Mouse (Mus musculus) adrenal gland (tissue): Measurements from ENCODE around the gene Tirap.

Experiments
- intact Hi-C: fragments of 180-260 bp; cut with DNase I; formaldehyde crosslinking; loops from one replicate; pipeline ENCODE4 v1.15.1; 2025

Tirap gene

DNA sequence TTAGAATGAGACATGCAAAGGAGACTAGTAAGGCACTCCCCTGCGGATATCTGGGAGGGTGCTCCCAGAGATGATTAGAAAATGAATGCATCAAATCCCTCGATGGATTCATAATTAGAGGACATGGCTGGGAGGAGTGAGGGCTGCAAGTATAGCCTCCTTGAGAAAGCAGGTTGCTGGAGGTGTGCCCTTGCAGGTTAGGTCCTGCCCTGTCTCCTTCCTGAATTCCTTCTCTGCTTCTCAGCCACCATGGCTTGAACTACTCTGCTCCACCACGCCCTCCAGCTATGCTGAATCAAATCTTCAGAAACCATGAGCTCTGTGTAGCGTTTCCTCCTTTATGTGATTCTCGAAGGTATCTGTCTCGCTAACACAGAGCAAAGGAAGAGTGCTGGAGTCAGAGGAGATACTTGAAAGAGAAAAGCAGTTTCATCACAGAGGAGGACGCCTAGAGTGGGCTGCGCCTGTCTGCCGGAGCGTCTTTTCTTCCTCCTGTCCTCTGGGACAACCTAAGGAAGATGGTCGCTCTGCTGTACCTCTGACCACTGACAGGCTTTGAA, 7.0 kb downstream of the Tirap start:
- intact Hi-C loops = no loop called here

DNA sequence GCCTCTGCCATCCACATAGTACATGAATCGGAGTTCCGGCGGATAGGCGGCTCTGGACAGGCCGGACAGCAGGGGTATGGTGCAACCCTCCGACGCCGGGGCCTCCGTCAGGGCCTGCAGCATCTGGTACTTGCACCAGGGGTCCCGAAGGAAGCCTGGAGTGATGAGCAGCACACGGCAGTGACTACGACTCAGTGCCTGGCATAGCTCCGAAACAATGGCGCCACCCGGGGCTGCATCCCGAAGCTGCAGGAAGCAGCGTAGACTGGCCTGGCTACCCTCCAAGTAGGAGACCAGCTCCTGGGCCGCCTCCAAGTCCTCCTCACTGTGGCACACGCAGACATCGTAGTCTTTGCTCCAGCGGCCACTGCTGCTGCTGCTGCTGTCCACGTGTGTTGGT, 11.4 kb downstream of the Tirap start:
- intact Hi-C loops = no loop called here

DNA sequence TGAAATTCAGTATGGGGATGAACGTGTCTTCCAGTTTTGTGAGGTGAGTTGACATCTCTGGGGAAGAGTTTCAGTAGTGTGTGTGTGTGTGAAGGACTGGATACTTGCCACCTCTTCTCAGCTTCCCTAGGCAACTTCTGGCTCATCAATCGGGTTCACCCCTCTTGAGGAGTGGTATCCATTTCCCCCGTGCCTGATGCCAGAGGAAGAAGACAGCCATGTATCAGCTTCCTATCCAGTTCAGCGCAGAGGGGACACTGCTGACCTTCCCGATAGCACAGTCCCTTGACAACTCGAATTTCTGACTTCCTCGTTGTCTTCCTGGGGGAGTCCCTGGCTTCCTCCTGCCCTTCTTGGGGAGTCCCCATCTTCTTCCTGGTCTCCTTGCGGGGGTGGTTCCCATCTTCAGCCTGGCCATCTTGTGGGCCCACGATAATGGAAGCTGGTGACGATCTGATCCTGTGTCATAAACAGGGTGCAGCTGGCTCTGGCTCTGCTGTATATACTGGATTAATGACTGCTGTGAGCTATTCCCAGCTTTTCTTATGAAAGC, 12.7 kb downstream of the Tirap start:
- intact Hi-C loops = no loop called here

DNA sequence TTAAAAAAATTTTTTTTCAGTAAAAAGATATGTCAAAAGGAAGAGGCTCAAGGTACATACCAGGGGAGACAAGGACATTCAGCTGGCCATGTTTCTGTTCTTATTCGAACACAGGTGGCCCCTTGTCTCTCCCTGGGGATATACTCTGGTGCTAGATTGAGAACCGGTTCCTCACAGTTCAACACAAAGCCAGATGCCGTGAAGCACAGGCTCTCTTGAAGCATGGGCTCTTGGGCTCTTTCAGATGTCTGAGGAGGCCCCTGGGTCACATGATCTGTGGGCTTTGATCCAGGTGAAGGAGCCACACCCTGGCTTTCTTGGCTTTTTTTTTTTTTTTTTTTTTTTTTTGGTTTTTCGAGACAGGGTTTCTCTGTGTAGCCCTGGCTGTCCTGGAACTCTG, 13.7 kb downstream of the Tirap start:
- intact Hi-C loops = no loop called here

DNA sequence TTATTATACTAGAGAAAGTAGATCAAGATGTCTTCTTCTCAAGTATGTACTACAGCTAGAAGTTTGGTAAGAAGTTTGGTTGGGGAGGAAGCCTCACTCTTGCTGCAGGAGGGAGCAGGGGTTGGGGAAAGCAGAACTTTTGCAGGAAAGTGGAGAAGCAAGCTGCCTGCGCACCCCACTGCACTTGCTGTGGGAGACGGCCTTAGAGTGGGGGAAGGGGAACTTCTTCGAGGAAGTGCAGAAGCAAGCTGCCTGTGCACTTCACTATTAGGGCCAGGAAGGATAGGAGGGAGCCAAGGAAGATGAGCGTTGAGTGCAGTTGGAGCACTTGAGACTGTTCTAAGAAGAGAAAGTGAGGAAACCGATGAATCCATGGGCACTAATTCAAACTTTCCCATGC, 16.7 kb downstream of the Tirap start:
- intact Hi-C loops = no loop called here

DNA sequence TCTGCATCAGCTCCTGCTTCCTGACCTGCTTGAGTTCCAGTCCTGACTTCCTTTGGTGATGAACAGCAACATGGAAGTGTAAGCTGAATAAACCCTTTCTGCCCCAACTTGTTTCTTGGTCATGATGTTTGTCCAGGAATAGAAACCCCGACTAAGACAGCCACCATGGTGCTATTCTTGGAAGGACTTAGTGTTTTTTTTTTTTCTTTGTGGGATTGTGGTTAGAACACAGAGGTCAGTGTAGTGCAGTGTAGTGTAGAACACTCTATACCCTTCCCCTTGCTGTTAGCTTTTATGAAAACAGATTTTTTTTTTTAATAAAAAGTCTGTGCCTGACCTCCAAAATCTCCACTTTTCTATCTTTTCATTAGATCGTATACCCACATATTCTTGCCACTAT, 17.3 kb downstream of the Tirap start:
- intact Hi-C loops = no loop called here

DNA sequence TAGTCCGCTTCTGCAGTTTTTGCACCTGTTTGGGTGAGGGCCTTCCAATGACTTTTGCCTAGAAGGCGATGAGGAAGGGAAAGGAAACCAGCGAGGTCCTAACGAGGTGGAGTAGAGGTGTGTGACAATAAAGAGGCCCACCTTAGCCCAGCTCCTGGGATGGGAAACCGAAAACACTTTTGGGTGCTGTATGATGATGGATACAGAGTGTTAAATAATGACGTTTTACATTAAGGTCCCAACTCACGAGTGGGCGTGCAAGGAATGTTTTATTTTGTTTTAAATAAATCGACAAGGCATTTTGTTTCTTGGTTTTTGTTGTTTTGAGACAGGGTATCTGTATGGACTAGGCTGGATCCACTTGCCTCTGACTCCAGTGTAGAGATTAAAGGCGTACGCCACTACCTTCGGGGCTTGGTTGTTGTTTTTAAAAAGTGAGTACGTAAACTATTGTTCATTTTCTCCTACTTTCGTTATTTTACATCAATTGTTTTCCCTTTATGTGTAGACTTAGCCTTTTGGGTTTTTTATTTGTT, 23.9 kb downstream of the Tirap start:
- intact Hi-C loops = no loop called here

DNA sequence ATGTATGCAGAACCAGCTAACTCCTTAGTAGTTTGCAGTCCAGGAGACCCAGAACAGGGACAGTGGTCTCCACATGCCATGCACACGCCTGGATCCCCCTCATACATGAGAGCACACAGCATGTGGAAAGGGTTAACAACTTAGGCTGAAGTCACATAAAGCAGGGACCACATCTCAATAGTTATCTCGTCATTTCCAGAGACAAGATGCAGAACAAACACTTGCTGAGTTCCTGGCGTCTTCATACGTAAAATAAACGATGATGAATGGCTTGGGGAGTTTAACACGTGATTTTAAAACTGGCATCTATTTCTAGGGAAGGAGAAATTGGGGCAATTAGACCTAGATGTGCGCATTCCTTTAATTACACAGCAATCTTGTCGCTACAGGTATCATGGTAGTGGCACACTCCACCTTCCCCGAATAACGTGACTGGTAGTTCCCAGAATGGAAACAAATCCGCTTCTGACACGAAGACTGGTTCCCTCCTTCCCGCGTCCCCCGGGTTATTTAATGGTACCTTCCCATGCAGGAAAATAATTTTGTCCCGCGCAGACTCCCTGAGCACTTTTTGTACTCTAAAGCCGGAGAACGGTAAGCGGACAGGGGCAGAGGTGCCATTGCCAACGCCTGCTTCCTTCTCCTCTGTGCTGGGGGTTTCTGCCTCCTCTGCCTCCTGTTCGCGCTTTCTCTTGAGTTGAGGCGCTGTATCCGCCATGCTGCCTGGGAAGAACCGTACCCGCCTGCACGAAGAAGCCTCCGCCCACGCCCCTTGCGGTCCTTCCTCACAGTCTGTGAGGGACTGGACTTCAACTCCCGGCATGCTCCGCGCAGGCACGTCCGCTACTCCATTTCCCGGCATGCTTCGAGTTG, 24.6 kb downstream of the Tirap start, which contains the start of gene Dcps:
Gene Dcps, minus strand, starts transcription at position 811 of the 873 bp plus-strand sequence.
- intact Hi-C loops = no loop called here

DNA sequence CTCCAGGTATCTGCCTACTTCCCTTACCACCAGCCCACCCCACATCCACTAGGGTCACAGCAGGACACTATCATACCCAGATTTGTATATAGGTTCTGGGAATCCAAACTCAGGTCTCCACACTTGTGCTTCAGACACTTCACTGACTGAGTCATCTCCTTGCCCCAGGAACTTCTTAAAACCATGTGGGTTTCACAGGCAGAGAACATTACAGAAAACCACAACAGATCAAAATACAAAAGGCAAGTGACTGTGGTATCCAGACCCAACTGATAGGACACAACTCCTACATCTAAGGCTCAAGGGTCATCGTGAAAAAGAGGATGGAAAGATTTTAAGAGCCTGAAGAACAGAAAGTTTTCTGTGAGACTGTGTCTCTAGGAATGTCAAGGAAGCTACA, 26.8 kb downstream of the Tirap start:
- intact Hi-C loops = no loop called here

DNA sequence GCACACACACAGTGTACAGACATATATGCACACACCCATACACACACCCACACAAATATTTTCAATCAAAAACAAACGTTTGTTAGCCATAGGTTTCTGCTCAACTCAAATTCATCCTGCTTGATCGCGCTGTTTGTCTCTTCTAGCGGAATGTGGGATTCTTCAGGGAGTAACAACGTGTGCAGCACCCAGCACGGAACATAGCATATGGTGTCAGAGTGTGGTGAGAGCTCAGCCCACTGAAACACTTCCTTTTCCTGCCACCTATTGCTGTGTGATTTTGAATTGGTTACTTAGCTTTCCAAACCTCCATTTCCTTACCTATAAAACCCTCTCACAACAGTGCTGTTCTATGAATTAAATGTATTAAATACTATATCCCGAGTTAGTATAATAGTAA, 30.0 kb downstream of the Tirap start:
- intact Hi-C loops = no loop called here

DNA sequence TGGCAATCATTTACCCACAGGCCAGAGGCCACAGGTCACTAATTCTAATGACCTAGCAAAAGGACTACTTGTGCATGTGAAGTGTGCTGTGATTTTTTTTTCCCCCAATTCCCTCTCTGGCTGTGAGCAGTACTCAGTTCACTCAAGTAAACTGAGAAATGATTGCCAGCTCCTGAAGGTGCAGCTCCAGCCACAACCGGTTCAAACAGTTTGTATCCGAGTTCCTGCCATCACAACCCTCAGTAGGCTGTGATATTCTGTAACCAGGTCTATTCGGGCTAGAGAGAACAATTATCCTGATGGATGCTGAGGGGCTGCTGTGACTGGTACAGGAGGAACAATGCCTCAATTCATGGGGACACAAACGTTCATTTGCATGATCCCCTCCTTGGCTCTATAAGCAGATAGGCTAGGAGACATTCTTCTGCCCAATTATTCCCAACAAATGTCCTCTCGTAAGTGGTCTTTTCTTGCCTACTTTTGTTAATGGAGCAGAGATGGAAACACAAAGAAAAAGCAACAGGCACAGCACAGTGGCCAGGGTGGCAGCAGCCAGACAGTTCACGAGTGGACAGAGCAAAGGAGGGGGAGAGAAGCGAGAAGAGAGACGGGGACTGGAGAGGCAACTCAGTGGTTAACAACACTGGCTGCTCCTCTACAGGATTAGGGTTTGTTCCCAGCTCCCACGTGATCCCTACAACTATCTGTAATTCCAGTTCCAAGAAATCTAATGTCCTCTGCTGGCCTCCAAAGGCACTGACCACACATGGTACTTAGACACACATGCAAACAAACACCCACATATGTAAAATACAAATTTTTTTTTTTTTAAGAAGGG, 33.1 kb downstream of the Tirap start:
- intact Hi-C loops = loop anchor here (1.0 to 5.0 kb wide), 2 partner anchors 136 to 670 kb away; no protein-coding TSS in a partner anchor

DNA sequence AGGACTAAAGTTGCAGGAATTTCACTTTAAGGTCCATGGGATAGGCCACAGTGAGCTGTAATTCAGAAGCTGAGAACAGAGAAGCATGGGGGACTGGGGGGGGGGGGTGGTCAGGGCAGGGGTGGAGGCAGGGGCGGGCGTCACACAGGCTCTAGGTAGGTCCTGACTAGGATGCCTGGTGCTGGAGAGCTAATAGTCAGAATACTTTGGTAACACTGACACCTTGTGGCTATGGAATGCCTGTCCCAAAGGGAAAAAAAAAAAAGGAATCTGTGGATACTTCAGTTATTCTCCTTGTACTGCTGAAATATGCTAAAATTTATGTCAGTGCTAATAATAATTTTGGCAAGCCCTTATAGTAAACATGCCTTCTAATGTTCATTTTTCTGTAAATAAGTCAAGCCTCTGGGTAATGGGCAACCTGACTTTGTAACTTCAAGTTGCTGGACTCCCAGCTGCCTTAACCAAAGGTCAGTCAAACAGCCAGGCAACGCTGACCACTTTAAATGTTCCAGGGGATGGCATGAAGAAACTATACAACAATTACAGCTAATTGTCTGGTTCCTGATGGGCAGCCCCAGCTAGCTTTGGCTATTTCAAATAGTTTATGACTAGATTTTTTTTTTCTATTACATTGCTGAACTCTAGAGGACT, 33.8 kb downstream of the Tirap start:
- intact Hi-C loops = loop anchor here (1.0 to 5.0 kb wide), 2 partner anchors 135 to 669 kb away; no protein-coding TSS in a partner anchor

DNA sequence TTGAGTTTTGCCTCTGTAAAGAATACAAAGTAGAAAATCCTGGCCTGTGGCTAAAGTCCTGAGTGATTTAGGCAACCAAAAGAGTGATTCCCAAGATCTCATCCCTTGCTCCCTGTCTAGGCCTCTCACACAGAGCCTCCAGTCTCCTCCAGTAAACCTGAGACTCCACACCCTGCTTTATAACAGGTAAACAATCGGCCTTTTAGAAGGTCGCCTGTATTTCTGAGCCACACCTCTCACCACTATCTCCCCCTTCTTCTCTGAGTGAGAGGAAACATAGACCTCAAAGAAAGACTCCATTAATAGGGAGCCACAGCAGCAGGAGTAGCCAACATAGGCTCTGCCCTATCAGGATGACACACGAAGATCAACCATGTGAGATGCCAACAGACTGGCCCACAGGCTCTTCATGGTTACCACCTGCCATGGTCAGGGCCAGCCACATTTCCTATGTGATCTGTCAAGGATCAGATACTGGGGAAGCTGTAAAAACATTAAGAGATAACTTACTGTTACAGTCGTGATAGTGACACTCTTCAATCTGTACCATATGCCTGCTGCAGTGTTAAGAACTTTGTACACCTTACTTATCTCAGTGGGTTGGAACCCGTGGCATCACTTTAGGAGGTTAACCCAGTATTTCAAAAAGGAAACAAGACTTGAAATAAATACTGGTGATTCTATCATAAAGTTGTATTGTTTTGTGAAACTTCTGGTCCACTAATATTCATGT, 35.8 kb downstream of the Tirap start:
- intact Hi-C loops = loop anchor here (5.0 kb wide), 1 partner anchor 47 kb away; the partner anchor contains the start of gene St3gal4

DNA sequence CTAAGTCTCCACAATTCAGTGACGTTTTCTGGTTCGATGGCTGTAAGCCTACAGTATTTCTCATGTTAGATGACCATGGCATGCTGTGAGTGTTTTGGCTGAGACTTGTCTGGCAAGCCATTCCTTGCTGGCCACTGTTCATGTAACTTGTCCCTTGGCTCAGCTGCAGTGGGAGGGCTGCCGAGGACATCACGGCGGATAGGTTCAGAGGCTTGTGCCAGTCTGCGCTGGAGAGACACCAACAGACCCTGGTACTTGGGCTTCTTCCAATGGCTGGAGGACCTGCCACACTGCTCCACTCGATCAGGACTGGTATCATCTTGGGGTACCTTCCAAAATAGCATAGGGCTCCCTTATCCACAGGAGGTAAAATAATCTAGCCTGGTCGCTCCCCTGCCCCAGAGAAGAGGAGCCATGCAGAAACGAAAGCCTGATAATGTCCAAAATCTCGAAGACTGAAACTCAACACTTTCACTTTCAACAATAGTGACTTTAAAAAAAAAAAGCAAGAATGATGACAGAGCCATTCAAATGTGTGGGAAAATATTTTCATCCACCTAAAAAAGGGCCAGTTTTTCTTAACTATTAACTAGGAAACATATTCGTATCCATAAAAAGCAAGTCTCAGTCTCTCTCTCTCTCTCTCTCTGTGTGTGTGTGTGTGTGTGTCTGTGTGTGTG, 36.9 kb downstream of the Tirap start:
- intact Hi-C loops = loop anchor here (5.0 kb wide), 1 partner anchor 46 kb away; the partner anchor contains the start of gene St3gal4

DNA sequence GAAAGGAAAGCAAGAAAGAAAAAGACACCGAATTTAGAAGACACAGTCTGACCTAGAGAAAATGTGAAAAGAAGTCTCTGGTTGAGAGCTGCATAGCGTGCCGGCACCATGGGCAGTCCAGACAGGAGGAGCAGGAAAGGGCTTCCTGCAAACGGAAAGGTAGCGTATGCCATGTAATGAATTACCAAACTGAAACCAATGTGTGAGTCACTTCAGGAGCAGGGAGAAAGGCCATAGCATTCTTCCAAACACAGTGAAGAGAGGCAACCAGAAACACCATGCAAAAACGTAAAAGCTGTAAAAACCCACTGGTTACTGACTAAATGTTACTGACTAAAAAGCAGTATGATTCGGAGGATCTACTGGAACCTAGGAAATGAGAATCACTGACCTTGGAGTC, 38.4 kb downstream of the Tirap start:
- intact Hi-C loops = loop anchor here (5.0 kb wide), 1 partner anchor 44 kb away; the partner anchor contains the start of gene St3gal4

DNA sequence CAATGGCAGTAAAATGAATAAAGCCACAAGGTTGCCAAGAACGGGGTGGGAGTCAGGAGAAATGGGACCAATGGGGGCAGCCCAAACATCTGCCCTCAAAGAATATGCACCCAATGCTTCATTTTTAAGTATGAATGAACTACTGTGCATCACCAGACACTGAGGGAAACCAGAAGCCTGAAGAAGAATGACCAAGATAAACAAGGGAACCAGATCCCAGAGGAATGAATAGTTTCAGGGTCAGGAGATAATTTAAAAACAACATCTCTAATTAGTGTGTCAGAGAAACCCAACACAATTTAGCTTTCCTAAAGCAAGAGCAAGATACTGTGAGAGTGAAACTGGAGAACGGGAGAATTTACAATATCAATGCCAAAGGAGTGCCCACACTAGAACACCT, 39.4 kb downstream of the Tirap start:
- intact Hi-C loops = loop anchor here (5.0 kb wide), 1 partner anchor 43 kb away; the partner anchor contains the start of gene St3gal4

DNA sequence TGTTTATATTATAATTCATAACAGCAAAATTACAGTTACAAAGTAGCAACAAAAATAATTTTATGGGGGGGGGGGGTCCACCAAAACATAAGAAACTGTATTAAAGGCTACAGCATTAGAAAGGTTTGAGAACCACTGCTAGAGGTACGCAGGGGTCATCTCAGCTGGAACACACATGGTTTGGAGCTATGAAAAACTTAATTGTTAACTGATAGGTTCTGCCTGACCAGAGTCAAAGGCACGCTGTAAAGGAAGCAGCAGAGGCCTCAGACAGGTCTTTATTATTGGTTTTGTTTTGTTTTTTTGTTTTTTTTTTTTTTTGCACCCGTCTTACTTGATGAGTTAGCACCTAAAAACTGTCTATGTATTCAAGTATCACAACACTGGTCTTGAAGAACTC, 41.6 kb downstream of the Tirap start:
- intact Hi-C loops = no loop called here

DNA sequence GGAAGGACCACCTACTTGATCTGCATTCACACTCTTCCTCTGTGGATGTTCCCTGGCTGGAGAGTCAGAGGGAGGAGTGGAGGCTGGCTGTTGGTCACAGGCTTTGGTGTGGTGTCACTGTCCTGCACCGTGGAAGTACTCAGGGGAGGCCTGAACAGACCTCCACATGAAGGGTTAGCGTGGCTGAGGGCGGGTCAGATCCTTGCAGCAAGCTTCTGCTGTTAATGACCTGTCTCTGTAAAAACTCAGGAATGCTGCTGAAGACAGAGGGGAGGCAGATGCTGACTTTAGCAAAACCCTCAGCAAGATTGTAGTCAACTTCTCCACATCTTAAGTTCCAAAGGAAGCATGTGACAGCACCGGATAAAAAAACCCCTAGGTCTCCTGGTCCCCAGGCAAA, 43.2 kb downstream of the Tirap start:
- intact Hi-C loops = no loop called here
